Mouse (Mus musculus) intestine, postnatal 0 days (tissue): Measurements from ENCODE around the gene Cdr2l. TPM values are rescaled to one million over a fixed set of nuclear protein-coding genes. Genes with fewer than 3 reads are reported as not detected.

ENCODE experiments used
- ATAC-seq: fragments of 200-750 bp; cut with Nextera tagmentation; 2 replicates; pipeline ENCODE4 v1.8.0; 2017; ENCODE audit warnings: mild to moderate bottlenecking, moderate TSS enrichment, moderate library complexity
- H3K27ac ChIP-seq: fragments of 300-500 bp; sonication (generic); 2 replicates; pipeline ENCODE4 v1.5.1; 2014; ENCODE audit warnings: mild to moderate bottlenecking, low read depth, low read length, moderate library complexity
- H3K27me3 ChIP-seq: fragments of 300-500 bp; sonication (generic); replicated peaks from 2 replicates; pipeline ENCODE4 v1.6.1; 2014; ENCODE audit warnings: low read length, mixed read lengths; ENCODE audit not compliant: control insufficient read depth, insufficient read depth
- H3K36me3 ChIP-seq: fragments of 300-500 bp; sonication (generic); 2 replicates; pipeline ENCODE4 v1.6.1; 2014; ENCODE audit warnings: mild to moderate bottlenecking, moderate library complexity; ENCODE audit not compliant: control insufficient read depth, insufficient read depth
- H3K4me1 ChIP-seq: fragments of 300-500 bp; sonication (generic); replicated peaks from 2 replicates; pipeline ENCODE4 v1.6.1; 2014; ENCODE audit warnings: antibody characterized with exemption, low read length, mixed read lengths; ENCODE audit not compliant: control insufficient read depth, insufficient read depth
- H3K4me2 ChIP-seq: fragments of 300-500 bp; sonication (generic); replicated peaks from 2 replicates; pipeline ENCODE4 v1.6.1; 2014; ENCODE audit warnings: low read depth, mild to moderate bottlenecking, moderate library complexity
- H3K4me3 ChIP-seq: fragments of 300-500 bp; sonication (generic); 2 replicates; pipeline ENCODE4 v1.5.1; 2014; ENCODE audit warnings: low read depth, low read length
- H3K9ac ChIP-seq: fragments of 300-500 bp; sonication (generic); 2 replicates; pipeline ENCODE4 v1.6.1; 2014; ENCODE audit warnings: mild to moderate bottlenecking, low read depth, low read length
- H3K9me3 ChIP-seq: fragments of 300-500 bp; sonication (generic); 2 replicates; pipeline ENCODE4 v1.6.1; 2016; ENCODE audit warnings: mixed run types; ENCODE audit not compliant: control insufficient read depth
- CTCF ChIP-seq: sonication (generic); IDR thresholded peaks from 2 replicates; pipeline ENCODE4 v1.5.1; 2016; ENCODE audit warnings: low read depth, mild to moderate bottlenecking, control low read depth, antibody characterized with exemption, moderate library complexity
- WGBS: fragments of 180-500 bp; shearing (Covaris S2); extraction: QIAGEN DNeasy Blood & Tissue Kit; methylation state at CpG from one replicate; pipeline ENCODE4 v1.1.7; 2014; 5-methylcytosine and 5-hydroxymethylcytosine counted together
- polyA plus RNA-seq: library from polyadenylated mRNA; unstranded; fragments of >200 nt; fragmentation: Nextera tagmentation; extraction: Ambion mirVana; gene quantifications from 2 replicates; pipeline ENCODE4 v1.2.1, GENCODE M21; 2015

Cdr2l gene
- polyA plus RNA-seq, 1 experiment from 2014 or later: 3.9 TPM

DNA sequence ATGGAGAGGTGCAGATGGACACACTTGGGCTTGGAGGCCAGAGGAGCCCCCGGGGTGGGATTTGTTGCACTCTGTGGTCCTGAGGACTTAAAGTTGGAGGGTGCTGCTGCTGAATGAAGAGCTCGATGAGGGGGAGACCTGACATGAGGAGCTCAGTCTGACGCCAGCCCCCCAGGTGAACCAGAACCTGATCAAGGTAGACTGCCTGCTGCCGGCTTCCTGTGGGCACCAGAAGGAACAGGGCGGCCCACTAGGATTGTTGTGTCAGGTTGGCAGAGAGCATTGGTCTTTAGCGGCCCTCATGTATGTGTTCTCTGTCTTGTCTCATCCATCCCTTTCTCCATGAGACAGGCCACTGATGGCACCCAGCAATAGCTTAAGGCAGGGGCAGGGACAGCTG lies 24.0 kb downstream of the Cdr2l start:
- Histone ChIP-seq H3K4me1 (0 out of 2 replicates have a peak, but pooled peaks cover 4% of the 10 kb centered on the region), H3K36me3 (peaks cover 20% of the 10 kb centered on the region; the same call in 1 of the 2 replicates), H3K9ac (no peak overlapping the region), H3K4me3 (no peak overlapping the region), H3K27me3 (no peaks in the 10 kb centered on the region), H3K27ac (no peak overlapping the region), H3K4me2 (no peak overlapping the region), H3K9me3 (no peaks in the 10 kb centered on the region)
- WGBS: 92% methylated on average over 6 of the region's 6 CpGs
- TF ChIP-seq CTCF: no peak
- ATAC-seq: no peak

DNA sequence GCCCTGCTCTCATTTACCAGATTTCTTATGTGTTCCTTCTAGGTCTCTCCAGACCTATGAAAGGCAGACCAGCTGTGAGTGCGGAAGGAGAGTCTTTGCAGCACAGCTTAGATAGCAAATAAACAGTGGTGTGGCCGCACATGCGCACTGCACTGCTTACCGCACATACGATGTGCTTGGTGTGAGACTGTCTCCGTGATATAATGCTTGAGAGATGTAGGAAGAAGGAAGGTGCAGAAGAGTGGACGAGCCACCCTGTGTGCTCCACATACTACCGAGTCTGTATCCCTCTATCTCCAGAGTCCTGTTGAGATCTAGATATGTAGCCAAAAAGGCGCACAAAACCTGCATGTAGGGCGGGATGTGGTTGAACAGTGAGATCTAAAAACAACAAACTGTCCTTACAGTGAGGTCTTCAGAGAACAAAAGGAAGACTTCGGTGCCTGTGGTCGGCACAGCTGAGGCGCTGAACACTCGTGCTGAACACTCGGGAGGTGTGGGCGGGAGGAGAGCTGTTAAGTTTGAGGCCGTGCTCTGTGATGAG lies 25.2 kb downstream of the Cdr2l start:
- Histone ChIP-seq H3K9me3 (no peaks in the 10 kb centered on the region), H3K27ac (no peak overlapping the region), H3K4me3 (no peak overlapping the region), H3K4me2 (no peak overlapping the region), H3K4me1 (0 out of 2 replicates have a peak, but pooled peaks cover 4% of the 10 kb centered on the region), H3K27me3 (no peaks in the 10 kb centered on the region), H3K36me3 (peaks cover 27% of the 10 kb centered on the region; the same call in 1 of the 2 replicates), H3K9ac (no peak overlapping the region)
- 91% methylated on average over 17 of the region's 17 CpGs for WGBS
- TF ChIP-seq CTCF: no peak
- no peak for ATAC-seq

- Histone ChIP-seq H3K4me2 (no peak overlapping the region), H3K27ac (no peak overlapping the region), H3K9ac (no peak overlapping the region), H3K36me3 (peaks cover 27% of the 10 kb centered on the region; the same call in 1 of the 2 replicates), H3K9me3 (no peaks in the 10 kb centered on the region), H3K4me1 (0 out of 2 replicates have a peak, but pooled peaks cover 4% of the 10 kb centered on the region), H3K27me3 (no peaks in the 10 kb centered on the region), H3K4me3 (no peak overlapping the region)
- TF ChIP-seq CTCF: no peak
- no peak for ATAC-seq
- WGBS: 75% methylated on average over 6 of the region's 6 CpGs
Measured at GRCm38 (mm10) chr11:115408266-115408920, 26.7 kb downstream of the Cdr2l start.

- ATAC-seq: no peak
- H3K36me3 ChIP-seq: peaks cover 27% of the 10 kb centered on the region; the same call in 1 of the 2 replicates
- WGBS: 87% methylated on average over 7 of the region's 7 CpGs
- H3K4me3 ChIP-seq: no peak overlapping the region
- no peak for TF ChIP-seq CTCF
- H3K27me3 ChIP-seq: no peaks in the 10 kb centered on the region
- no peak overlapping the region for H3K9ac ChIP-seq
- H3K9me3 ChIP-seq: no peaks in the 10 kb centered on the region
- no peak overlapping the region for H3K4me2 ChIP-seq
- H3K4me1 ChIP-seq: no peaks in the 10 kb centered on the region; the same call in 1 of the 2 replicates
- H3K27ac ChIP-seq: no peak overlapping the region
Measured at GRCm38 (mm10) chr11:115409556-115409955, 27.8 kb downstream of the Cdr2l start.

- no peak for TF ChIP-seq CTCF
- ATAC-seq: peak; percentile 96
- peak within 1 kb of the TSS; percentile 98 for H3K4me3 ChIP-seq
- peaks cover 40% of the 10 kb centered on the region for H3K36me3 ChIP-seq
- no peaks in the 10 kb centered on the region for H3K9me3 ChIP-seq
- peak within 1 kb of the TSS; percentile 86 for H3K27ac ChIP-seq
- under 1% methylated on average over 52 of the region's 56 CpGs for WGBS
- H3K4me1 ChIP-seq: peaks cover 3% of the 10 kb centered on the region; the same call in 1 of the 2 replicates
- H3K4me2 ChIP-seq: peak within 1 kb of the TSS; percentile 91
- peak within 1 kb of the TSS; percentile 95 for H3K9ac ChIP-seq
- no peaks in the 10 kb centered on the region for H3K27me3 ChIP-seq
Measured at GRCm38 (mm10) chr11:115419531-115420237, 38.0 kb downstream of the Cdr2l start, which contains the start of the genes Atp5h and Kctd2. TSS of gene Atp5h (minus strand) at chr11:115419962. TSS of gene Kctd2 (plus strand) at chr11:115420128.
